Mouse (Mus musculus): ENCODE data around the gene Axin2. TPM values are rescaled to one million over a fixed set of nuclear protein-coding genes. Genes with fewer than 3 reads are reported as not detected.

Gene Axin2
- polyA plus RNA-seq, 1 experiment from 2014 or later = 0.17 TPM

DNA sequence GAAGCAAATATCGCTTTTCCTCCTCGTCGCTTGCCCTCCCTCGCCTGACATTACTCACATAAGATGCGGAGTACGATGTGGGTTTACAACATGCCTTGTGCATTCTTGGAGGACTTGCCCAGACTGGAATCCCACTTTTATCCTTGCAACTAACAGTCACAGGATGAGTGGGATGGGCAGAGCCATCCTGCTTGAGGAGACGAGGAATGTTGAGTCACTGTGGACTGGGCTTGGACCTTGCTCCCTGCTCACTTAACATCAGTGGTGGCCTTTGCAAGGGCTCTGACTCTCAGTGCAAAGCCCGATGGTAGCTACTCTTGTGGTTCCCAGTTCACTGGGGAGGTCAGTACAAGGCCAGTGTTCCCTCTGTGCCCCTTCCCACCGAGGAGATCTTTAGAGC, 22.1 kb upstream of the Axin2 start:
- WGBS (ENCODE audit: insufficient replicate concordance) = 67% methylated on average over 9 of the region's 9 CpGs
- H3K9ac ChIP-seq (ENCODE audit: low read depth, low read length) = no peak overlapping the region
- no peak overlapping the region for H3K27ac ChIP-seq (ENCODE audit: low read length)
- H3K4me2 ChIP-seq (ENCODE audit: low read depth, low read length) = no peak overlapping the region
- no peaks in the 10 kb centered on the region for H3K36me3 ChIP-seq (ENCODE audit: control insufficient read depth, insufficient read depth)
- ATAC-seq (ENCODE audit: low read depth) = 0 out of 2 replicates have a peak, but pooled peaks have one; percentile 11
- H3K27me3 ChIP-seq (ENCODE audit: control insufficient read depth, insufficient read depth, low read depth, low read length) = no peaks in the 10 kb centered on the region
- no peaks in the 10 kb centered on the region for H3K4me1 ChIP-seq (ENCODE audit: control insufficient read depth, low read depth, low read length)
- no peak overlapping the region for H3K4me3 ChIP-seq (ENCODE audit: low read depth, low read length)
- H3K9me3 ChIP-seq (replicated peaks; ENCODE audit: control insufficient read depth, low read length) = no peaks in the 10 kb centered on the region

DNA sequence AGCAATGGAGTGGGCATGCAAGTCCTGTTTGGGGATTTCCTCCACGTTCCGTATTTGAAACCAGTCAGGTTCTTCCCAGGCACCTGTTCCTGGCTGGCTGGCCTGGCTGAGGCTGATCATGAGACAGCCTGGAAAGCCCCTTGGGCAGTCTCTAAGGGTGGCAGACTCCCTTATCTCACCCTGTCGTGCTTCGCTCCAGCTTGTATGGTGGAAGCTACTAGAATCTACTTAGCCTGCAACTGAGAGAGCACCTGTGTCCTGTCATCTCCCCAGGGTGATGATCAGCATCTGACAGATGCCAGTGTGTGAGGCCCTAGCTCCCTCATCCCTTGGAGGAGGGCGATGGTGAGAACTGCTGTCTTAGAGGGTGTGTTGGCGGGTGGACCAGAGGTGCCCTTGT, 21.7 kb upstream of the Axin2 start:
- WGBS (ENCODE audit: insufficient replicate concordance) = 58% methylated on average over 6 of the region's 6 CpGs

DNA sequence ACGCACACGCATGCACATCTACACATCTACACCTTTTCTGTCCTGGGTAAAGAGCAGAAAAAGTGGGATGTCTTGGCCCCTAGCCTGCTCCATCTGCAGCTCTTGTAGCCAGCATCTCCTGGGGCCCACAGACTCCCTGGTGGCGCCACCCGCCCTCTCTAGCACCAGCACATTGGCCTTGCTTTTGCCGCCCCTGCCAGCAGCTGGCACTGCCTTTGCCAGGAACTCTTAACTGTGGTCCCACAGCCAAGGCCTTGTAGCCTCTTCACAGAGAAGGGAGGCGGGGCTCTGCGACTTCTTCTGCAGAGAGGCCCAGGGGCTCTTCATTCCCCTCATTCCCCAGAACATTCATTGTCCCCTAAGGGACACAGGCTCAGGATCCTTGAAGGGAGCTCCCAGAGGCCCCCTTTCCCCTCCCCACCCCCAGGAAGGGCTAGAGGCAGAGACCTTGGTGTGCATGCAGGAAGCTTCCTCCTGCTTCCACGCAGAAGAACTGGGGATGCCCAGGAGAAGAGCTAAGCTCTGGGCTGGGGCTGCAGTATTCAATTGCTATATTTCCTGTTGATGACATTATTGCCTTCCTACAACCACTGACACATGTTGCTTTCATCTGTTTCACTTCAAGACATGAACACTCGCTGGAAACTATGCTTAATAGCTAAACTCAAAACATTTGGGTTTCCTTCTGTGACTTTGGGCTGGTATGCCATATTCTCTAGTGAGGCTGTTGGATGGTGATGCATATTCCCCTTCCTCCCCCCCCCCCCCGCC, 19.2 kb upstream of the Axin2 start:
- Histone ChIP-seq H3K36me3 (ENCODE audit: control insufficient read depth, insufficient read depth) (no peaks in the 10 kb centered on the region), H3K27me3 (ENCODE audit: control insufficient read depth, insufficient read depth, low read depth, low read length) (no peaks in the 10 kb centered on the region), H3K4me2 (ENCODE audit: low read depth, low read length) (no peak overlapping the region), H3K4me1 (ENCODE audit: control insufficient read depth, low read depth, low read length) (no peaks in the 10 kb centered on the region), H3K9ac (ENCODE audit: low read depth, low read length) (no peak overlapping the region), H3K9me3 (replicated peaks; ENCODE audit: control insufficient read depth, low read length) (no peaks in the 10 kb centered on the region), H3K4me3 (ENCODE audit: low read depth, low read length) (no peak overlapping the region), H3K27ac (ENCODE audit: low read length) (no peak overlapping the region)
- no peak for ATAC-seq (ENCODE audit: low read depth)
- 66% methylated on average over 9 of the region's 10 CpGs for WGBS (ENCODE audit: insufficient replicate concordance)

More for the DNA sequence above, 21.7 kb upstream of the Axin2 start:
- no peak overlapping the region for H3K4me2 ChIP-seq (ENCODE audit: low read depth, low read length)
- H3K27me3 ChIP-seq (ENCODE audit: control insufficient read depth, insufficient read depth, low read depth, low read length) = no peaks in the 10 kb centered on the region
- no peak overlapping the region for H3K9ac ChIP-seq (ENCODE audit: low read depth, low read length)
- no peak for ATAC-seq (ENCODE audit: low read depth)
- H3K27ac ChIP-seq (ENCODE audit: low read length) = no peak overlapping the region
- no peaks in the 10 kb centered on the region for H3K36me3 ChIP-seq (ENCODE audit: control insufficient read depth, insufficient read depth)
- H3K9me3 ChIP-seq (replicated peaks; ENCODE audit: control insufficient read depth, low read length) = no peaks in the 10 kb centered on the region
- H3K4me1 ChIP-seq (ENCODE audit: control insufficient read depth, low read depth, low read length) = no peaks in the 10 kb centered on the region
- no peak overlapping the region for H3K4me3 ChIP-seq (ENCODE audit: low read depth, low read length)

DNA sequence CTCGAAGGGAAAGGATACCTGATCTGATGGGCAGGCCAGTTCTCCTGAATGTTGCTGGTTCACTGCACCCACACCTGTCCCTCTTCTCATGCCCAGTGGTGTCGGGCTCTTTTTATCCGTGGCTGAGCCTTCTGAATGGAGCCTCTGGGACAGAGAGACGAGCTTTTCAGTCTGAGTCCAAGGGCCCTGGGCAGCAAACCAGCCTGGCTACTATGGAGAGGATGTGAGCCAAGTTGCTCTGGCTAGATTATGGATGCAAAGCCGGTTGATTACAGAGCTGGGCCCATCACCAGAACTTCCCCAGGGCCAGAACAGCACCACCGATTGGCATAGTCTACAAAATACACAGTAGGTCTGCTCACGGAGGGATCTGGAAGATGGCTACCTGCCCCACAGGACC, 18.5 kb upstream of the Axin2 start:
- Histone ChIP-seq H3K4me2 (ENCODE audit: low read depth, low read length) (no peak overlapping the region), H3K4me1 (ENCODE audit: control insufficient read depth, low read depth, low read length) (no peaks in the 10 kb centered on the region), H3K4me3 (ENCODE audit: low read depth, low read length) (no peak overlapping the region), H3K9me3 (replicated peaks; ENCODE audit: control insufficient read depth, low read length) (no peaks in the 10 kb centered on the region), H3K36me3 (ENCODE audit: control insufficient read depth, insufficient read depth) (no peaks in the 10 kb centered on the region), H3K27ac (ENCODE audit: low read length) (no peak overlapping the region), H3K27me3 (ENCODE audit: control insufficient read depth, insufficient read depth, low read depth, low read length) (no peaks in the 10 kb centered on the region), H3K9ac (ENCODE audit: low read depth, low read length) (no peak overlapping the region)
- WGBS (ENCODE audit: insufficient replicate concordance) = 49% methylated on average over 7 of the region's 7 CpGs
- no peak for ATAC-seq (ENCODE audit: low read depth)

DNA sequence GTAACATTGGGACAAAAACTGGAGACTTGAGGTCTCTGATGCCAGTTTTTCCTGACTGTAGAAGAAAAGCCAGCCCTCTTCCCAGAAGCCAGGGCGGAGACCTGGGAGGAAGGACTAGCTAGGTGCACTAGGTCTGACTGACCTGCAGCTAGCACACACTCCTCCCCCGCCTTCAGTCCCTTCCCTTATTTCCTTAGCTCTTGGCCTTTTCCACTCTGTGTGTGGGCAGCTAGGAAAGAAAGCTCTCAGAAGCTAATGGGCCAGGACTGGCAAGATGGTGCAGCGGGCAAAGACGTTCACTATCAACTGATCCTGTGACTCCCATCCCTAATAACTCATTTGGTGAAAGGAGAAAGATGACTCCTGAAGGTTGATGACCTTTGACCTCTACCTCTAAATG, 17.8 kb upstream of the Axin2 start:
- no peak overlapping the region for H3K4me3 ChIP-seq (ENCODE audit: low read depth, low read length)
- no peak overlapping the region for H3K9ac ChIP-seq (ENCODE audit: low read depth, low read length)
- no peaks in the 10 kb centered on the region for H3K27me3 ChIP-seq (ENCODE audit: control insufficient read depth, insufficient read depth, low read depth, low read length)
- 60% methylated on average over 4 of the region's 4 CpGs for WGBS (ENCODE audit: insufficient replicate concordance)
- H3K36me3 ChIP-seq (ENCODE audit: control insufficient read depth, insufficient read depth) = no peaks in the 10 kb centered on the region
- no peak overlapping the region for H3K27ac ChIP-seq (ENCODE audit: low read length)
- no peaks in the 10 kb centered on the region for H3K9me3 ChIP-seq (replicated peaks; ENCODE audit: control insufficient read depth, low read length)
- H3K4me1 ChIP-seq (ENCODE audit: control insufficient read depth, low read depth, low read length) = no peaks in the 10 kb centered on the region
- ATAC-seq (ENCODE audit: low read depth) = no peak
- H3K4me2 ChIP-seq (ENCODE audit: low read depth, low read length) = no peak overlapping the region

DNA sequence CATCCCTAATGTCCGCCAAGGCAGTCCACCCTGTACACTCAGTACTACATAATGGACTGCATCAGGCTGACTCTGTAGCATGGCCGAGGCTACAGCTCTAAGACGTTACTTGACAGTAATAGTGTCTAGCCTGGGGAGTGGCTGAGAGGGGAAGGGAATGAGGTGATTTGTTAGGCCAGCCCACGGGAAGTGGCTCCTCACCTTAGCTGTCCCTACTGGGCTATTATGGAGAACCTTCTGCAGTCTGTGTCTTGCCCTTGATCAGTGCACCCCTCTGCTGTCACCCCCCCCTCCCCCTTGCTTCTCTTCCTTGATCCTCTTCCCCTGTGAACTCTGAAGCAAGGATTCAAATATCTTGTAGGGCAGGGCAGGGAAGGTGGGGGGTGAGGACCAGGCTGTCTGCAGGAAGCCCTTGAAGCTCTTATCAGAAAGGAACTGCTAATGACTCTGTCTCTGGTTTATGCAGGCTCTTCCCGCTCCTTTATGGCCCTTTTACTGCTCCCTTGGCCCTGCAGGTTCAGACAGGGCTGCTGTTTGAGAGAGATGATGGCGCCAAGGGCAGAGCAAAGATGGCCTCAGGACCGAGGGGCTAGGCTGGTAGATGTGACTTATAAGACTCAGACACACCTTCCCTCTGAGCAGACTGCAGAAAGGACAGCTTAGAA, 13.4 kb upstream of the Axin2 start:
- WGBS (ENCODE audit: insufficient replicate concordance) = 39% methylated on average over 7 of the region's 7 CpGs
- H3K27me3 ChIP-seq (ENCODE audit: control insufficient read depth, insufficient read depth, low read depth, low read length) = peaks cover 11% of the 10 kb centered on the region
- no peak for ATAC-seq (ENCODE audit: low read depth)
- no peaks in the 10 kb centered on the region for H3K36me3 ChIP-seq (ENCODE audit: control insufficient read depth, insufficient read depth)
- H3K27ac ChIP-seq (ENCODE audit: low read length) = no peak overlapping the region
- H3K9ac ChIP-seq (ENCODE audit: low read depth, low read length) = no peak overlapping the region
- H3K4me1 ChIP-seq (ENCODE audit: control insufficient read depth, low read depth, low read length) = peaks cover 7% of the 10 kb centered on the region; the same call in 1 of the 2 replicates
- H3K9me3 ChIP-seq (replicated peaks; ENCODE audit: control insufficient read depth, low read length) = no peaks in the 10 kb centered on the region
- no peak overlapping the region for H3K4me2 ChIP-seq (ENCODE audit: low read depth, low read length)
- no peak overlapping the region for H3K4me3 ChIP-seq (ENCODE audit: low read depth, low read length)

DNA sequence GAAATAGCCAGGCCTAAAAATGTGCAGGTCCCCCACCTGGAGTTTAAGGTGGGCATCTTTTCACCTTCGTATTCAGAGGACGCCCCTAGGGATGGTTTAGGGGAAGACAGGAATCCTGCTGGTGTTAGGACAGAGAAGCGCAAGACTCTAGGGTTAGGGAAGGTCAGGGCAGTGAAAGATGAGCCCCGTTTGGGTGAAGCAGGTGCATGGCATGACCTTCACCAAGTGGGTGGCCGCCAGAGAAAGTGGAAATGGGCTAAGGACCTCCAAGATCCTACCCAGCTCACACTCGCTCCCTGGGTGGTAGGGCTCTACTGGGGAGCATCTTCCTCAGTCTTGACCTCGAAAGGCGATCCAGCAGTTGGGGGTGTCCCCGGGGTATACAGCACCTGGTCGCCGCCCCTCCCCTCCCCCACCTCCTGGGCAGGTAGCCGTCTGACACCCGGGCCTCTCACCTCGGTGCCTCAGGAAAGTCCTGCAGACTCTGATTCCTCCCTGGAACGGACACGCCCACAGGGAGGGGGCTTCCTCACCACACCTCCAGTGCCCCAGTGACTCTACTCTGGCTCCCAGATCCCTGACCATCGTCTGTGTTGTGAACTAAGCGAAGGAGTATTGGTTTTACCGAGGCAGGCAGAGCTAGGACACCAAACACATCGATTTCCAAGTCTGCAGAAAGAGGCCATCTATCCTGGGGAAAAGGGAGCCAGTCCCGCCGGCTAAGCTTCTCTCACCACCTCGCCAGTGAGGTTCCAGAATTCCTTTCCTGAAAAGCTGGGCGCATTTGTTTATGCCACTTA, 10.6 kb upstream of the Axin2 start:
- Histone ChIP-seq H3K27ac (ENCODE audit: low read length) (no peak overlapping the region), H3K4me3 (ENCODE audit: low read depth, low read length) (peak overlapping the region; percentile 15; the same call in 1 of the 2 replicates), H3K36me3 (ENCODE audit: control insufficient read depth, insufficient read depth) (no peaks in the 10 kb centered on the region), H3K9me3 (replicated peaks; ENCODE audit: control insufficient read depth, low read length) (no peaks in the 10 kb centered on the region), H3K4me2 (ENCODE audit: low read depth, low read length) (peak overlapping the region; percentile 37), H3K27me3 (ENCODE audit: control insufficient read depth, insufficient read depth, low read depth, low read length) (peaks cover 11% of the 10 kb centered on the region), H3K4me1 (ENCODE audit: control insufficient read depth, low read depth, low read length) (peaks cover 7% of the 10 kb centered on the region; the same call in 1 of the 2 replicates), H3K9ac (ENCODE audit: low read depth, low read length) (no peak overlapping the region)
- 6% methylated on average over 24 of the region's 24 CpGs for WGBS (ENCODE audit: insufficient replicate concordance)
- ATAC-seq (ENCODE audit: low read depth) = no peak

DNA sequence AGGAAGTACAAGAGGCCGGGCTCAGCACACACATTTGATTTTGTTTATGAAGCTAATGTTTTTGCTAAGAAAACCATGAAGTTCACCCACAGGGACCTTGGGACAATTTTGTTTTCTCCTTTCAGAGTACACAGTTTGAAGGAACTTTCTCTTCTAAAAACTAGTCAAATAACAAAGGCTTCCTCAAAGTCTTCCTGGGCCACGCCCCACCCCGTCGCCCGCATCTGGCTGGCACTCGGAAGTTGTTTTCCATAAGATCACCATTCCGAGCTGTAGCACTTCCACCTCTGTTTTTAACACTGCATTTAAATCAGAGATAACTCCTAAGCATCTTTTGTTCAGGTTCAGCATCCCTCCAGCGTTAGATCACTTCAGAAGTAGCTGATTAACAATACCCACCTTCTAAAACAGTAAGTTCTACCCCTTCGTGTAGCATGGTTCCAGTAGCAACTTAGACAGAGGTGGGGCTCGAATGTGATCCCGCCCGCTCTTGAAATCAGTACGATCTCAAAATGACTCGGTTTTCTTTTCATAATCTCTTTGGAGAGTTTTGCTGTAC, 9.7 kb upstream of the Axin2 start:
- H3K27ac ChIP-seq (ENCODE audit: low read length) = no peak overlapping the region
- no peak for ATAC-seq (ENCODE audit: low read depth)
- no peaks in the 10 kb centered on the region for H3K9me3 ChIP-seq (replicated peaks; ENCODE audit: control insufficient read depth, low read length)
- peaks cover 11% of the 10 kb centered on the region for H3K27me3 ChIP-seq (ENCODE audit: control insufficient read depth, insufficient read depth, low read depth, low read length)
- H3K36me3 ChIP-seq (ENCODE audit: control insufficient read depth, insufficient read depth) = no peaks in the 10 kb centered on the region
- H3K9ac ChIP-seq (ENCODE audit: low read depth, low read length) = no peak overlapping the region
- no peak overlapping the region for H3K4me3 ChIP-seq (ENCODE audit: low read depth, low read length)
- H3K4me2 ChIP-seq (ENCODE audit: low read depth, low read length) = peak overlapping the region; percentile 37
- H3K4me1 ChIP-seq (ENCODE audit: control insufficient read depth, low read depth, low read length) = peaks cover 7% of the 10 kb centered on the region; the same call in 1 of the 2 replicates
- 2% methylated on average over 14 of the region's 14 CpGs for WGBS (ENCODE audit: insufficient replicate concordance)

Data from liver, embryonic 16.5 days (tissue).